7 mouse cellular contexts compared by ENCODE assay signal in the genomic region with DNA sequence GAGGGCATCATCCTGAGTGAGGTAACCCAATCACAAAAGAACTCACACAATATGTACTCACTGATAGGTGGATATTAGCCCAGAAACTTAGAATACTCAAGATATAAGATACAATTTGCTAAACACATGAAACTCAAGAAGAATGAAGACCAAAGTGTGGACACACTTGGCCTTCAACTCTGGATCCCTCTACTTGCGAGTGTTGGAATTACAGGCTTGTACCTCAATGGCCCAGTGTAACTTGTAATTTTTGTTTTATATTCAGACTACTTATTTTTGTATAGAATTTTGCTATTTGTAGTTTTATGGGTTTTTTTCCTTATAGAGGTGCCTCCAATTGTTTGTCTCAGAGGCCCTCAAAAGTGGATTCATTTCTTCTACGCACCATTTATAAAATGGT. TPM values are rescaled to one million over a fixed set of nuclear protein-coding genes. Genes with fewer than 3 reads are reported as not detected.
DNase-seq lines count a peak whose midpoint lies in the region; ATAC-seq and TF ChIP-seq lines count a peak whose summit lies in the region.
"Not testable (repeated sequence)": the region's sequence is repeated elsewhere in the genome, so short reads cannot be mapped to it uniquely, and the experiment has no call there.

No protein-coding gene starts in this region.

- H3K79me2 ChIP-seq in heart, adult 2 months (replicated peaks; ENCODE audit: control insufficient read depth, insufficient read depth, low read length) = not testable (repeated sequence)

- not testable (repeated sequence) for TF ChIP-seq POLR2A in heart, adult 2 months (IDR thresholded peaks at IDR 0.05; ENCODE audit: insufficient read depth, low read depth, low read length)

- WGBS in heart, adult 2 months = 88% methylated on average over 2 of the region's 2 CpGs
- 89% methylated on average over 2 of the region's 2 CpGs for WGBS in stomach, postnatal 0 days

- not testable (repeated sequence) for TF ChIP-seq EP300 in heart, adult 2 months (IDR thresholded peaks at IDR 0.05; ENCODE audit: insufficient read depth, low read depth, low read length); stomach, postnatal 0 days (optimal IDR thresholded peaks at IDR 0.05)

- H3K4me1 ChIP-seq in E14TG2a.4 (replicated peaks; ENCODE audit: low read depth, low read length); heart, adult 2 months (ENCODE audit: control insufficient read depth, insufficient read depth, low read length); stomach, postnatal 0 days (replicated peaks; ENCODE audit: control insufficient read depth, insufficient read depth): not testable (repeated sequence)

- peak; percentile 44 for DNase-seq in 416B (ENCODE audit: low read depth)
- peak; percentile 6 for DNase-seq in ZHBTc4 (ENCODE audit: low read depth, low spot score)
- not testable (repeated sequence) for DNase-seq in heart, adult 2 months; left cerebral cortex, adult 2 months (ENCODE audit: extremely low spot score in 1 of 2, low spot score in 2 of 2); stomach, postnatal 0 days (ENCODE audit: low spot score)
- DNase-seq in lung, postnatal 14 days = peak; percentile 2

- not testable (repeated sequence) for H3K9ac ChIP-seq in heart, adult 2 months (ENCODE audit: low read depth, low read length); stomach, postnatal 0 days (ENCODE audit: low read length)

- TF ChIP-seq CTCF in E14TG2a.4 (conservative IDR thresholded peaks at IDR 0.05; ENCODE audit: low read length) = peak; percentile 17; the same call in 1 of the 2 replicates
- TF ChIP-seq CTCF in heart, adult 2 months (IDR thresholded peaks at IDR 0.05) = peak; percentile 21
- TF ChIP-seq CTCF in left cerebral cortex, adult 2 months (IDR thresholded peaks at IDR 0.05) = peak; percentile 13; the same call in 1 of the 2 replicates
- peak; percentile 32 for TF ChIP-seq CTCF in stomach, postnatal 0 days (IDR thresholded peaks at IDR 0.05; ENCODE audit: low read depth)

- ATAC-seq in stomach, postnatal 0 days (ENCODE audit: low FRiP score, low TSS enrichment) = not testable (repeated sequence)

- not testable (repeated sequence) for H3K27me3 ChIP-seq in E14TG2a.4 (ENCODE audit: insufficient read depth, low read length); heart, adult 2 months (ENCODE audit: control insufficient read depth, insufficient read depth, low read length); stomach, postnatal 0 days (ENCODE audit: control insufficient read depth, insufficient read depth, low read length)

- H3K9me3 ChIP-seq in E14TG2a.4 (ENCODE audit: low read length); stomach, postnatal 0 days (ENCODE audit: control insufficient read depth, low read length): not testable (repeated sequence)

- not testable (repeated sequence) for H3K4me3 ChIP-seq in E14TG2a.4 (replicated peaks; ENCODE audit: low read length); heart, adult 2 months; left cerebral cortex, adult 2 months; stomach, postnatal 0 days (ENCODE audit: low read depth, low read length)

- not testable (repeated sequence) for H3K27ac ChIP-seq in heart, adult 2 months; left cerebral cortex, adult 2 months; stomach, postnatal 0 days (replicated peaks)

- intact Hi-C loops in heart, adult 2 months (cut with DNase I); left cerebral cortex, adult 2 months (cut with DNase I): not testable (repeated sequence)

- not testable (repeated sequence) for H3K36me3 ChIP-seq in E14TG2a.4 (ENCODE audit: insufficient read depth, low read length); heart, adult 2 months (ENCODE audit: control insufficient read depth, insufficient read depth, low read length); stomach, postnatal 0 days (ENCODE audit: control insufficient read depth, insufficient read depth, low read length)

- not testable (repeated sequence) for H3K4me2 ChIP-seq in stomach, postnatal 0 days (replicated peaks; ENCODE audit: low read depth)

RNA-seq across cellular contexts. Expression of a gene that starts 50.8 kb away (rescaled TPM):
- 1 to 10 TPM; 6.7 to 7.3 TPM for total RNA-seq in heart, adult 2 months (2021)
- 1.6 and 3.6 TPM in 2 replicates for polyA plus RNA-seq in heart, adult 2 months (2012; rRNA removed)
- 1 to 10 TPM; 7.4 to 8.5 TPM for total RNA-seq in left cerebral cortex, adult 2 months (2021)
- 11.4 and 11.6 TPM in 2 replicates for polyA plus RNA-seq in stomach, postnatal 0 days (2015; fragmentation: Nextera tagmentation; extraction: Ambion mirVana)
